Mouse (Mus musculus): ENCODE results near the gene Icam4. TPM values are rescaled to one million over a fixed set of nuclear protein-coding genes. Genes with fewer than 3 reads are reported as not detected.

Gene Icam4
- polyA plus RNA-seq, 1 experiment from 2014 or later = 1.0 TPM

DNA sequence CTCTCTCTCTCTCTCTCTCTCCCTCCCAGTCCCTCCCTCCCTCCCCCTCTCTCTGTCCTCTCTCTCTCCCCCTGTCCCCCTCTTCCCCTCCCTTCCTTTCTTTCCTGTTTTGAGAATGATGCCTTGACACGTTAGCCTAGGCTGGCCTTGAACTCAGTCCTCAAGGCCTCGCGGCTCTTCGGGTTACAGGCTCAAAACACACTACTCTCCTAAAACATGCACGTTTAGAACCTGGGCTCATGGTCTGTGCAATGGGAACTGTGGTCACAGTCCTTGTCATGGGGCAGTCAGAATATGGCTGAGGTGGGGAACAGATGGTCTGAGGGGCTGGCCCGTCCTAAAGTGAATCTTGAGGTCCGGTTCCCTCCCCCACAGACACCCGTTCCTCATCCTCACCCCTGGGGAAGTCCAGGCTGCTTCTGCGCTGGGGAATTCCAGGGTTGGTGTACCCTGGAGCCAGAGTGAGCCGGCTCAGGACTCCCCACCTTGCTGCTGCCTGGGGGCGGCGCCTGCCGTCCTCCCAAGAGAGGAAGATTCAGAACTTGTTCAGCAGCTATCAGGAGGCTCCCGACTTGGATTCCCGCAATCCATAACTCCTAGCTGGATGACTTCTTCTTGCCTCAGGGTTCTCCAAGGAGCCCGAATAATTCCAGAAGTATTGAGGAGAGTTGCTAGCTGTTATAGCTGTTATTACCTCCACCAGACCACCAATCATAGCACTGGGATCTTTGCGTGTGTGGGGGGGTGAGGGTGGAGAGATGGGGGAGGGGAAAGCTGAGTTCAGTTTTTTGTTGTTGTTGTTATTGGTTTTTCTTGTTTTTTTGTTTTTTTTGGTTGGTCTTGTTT, 12.6 kb upstream of the Icam4 start:
- ATAC-seq (ENCODE audit: insufficient number of reproducible peaks, insufficient read depth, low FRiP score, low read depth) = no peak
- peak overlapping the region; percentile 59 for H3K4me2 ChIP-seq (replicated peaks; ENCODE audit: low read depth, low read length)
- H3K4me1 ChIP-seq (ENCODE audit: control insufficient read depth, insufficient read depth, low read length) = peaks cover 14% of the 10 kb centered on the region
- H3K36me3 ChIP-seq (ENCODE audit: control insufficient read depth, insufficient read depth, low read length) = no peaks in the 10 kb centered on the region
- peaks cover 15% of the 10 kb centered on the region; the same call in 1 of the 2 replicates for H3K27me3 ChIP-seq (ENCODE audit: control insufficient read depth, insufficient read depth, low read length)
- no peaks in the 10 kb centered on the region for H3K9me3 ChIP-seq (ENCODE audit: control insufficient read depth, low read depth, low read length)
- no peak overlapping the region for H3K9ac ChIP-seq (replicated peaks; ENCODE audit: low read depth, low read length)
- peak overlapping the region; percentile 40 for H3K4me3 ChIP-seq (ENCODE audit: low read depth, low read length)
- WGBS = 4% methylated on average over 17 of the region's 17 CpGs
- no peak overlapping the region for H3K27ac ChIP-seq (ENCODE audit: low read length)

DNA sequence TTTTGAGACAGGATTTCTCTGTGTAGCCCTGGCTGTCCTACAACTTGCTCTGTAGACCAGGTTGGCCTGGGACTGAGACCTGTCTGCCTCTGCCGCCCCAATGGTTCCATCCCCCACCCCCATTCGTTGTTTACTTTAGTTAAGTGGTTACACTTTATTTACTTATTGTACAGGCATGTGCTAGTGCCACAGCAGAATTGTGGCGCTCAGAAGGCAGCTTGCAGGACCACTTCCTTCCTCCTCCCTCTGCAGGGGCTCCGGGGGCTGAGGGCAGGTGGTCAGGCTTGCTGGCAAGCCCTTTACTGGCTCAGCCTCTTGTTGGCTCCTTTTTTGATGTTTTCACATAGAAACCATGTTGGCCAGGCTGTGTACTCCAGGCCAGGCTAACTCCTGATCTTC, 12.0 kb upstream of the Icam4 start:
- H3K4me1 ChIP-seq (ENCODE audit: control insufficient read depth, insufficient read depth, low read length) = peaks cover 14% of the 10 kb centered on the region
- H3K9me3 ChIP-seq (ENCODE audit: control insufficient read depth, low read depth, low read length) = no peaks in the 10 kb centered on the region
- no peak overlapping the region for H3K27ac ChIP-seq (ENCODE audit: low read length)
- H3K27me3 ChIP-seq (ENCODE audit: control insufficient read depth, insufficient read depth, low read length) = peaks cover 15% of the 10 kb centered on the region; the same call in 1 of the 2 replicates
- no peak for ATAC-seq (ENCODE audit: insufficient number of reproducible peaks, insufficient read depth, low FRiP score, low read depth)
- peak overlapping the region; percentile 59; the same call in 1 of the 2 replicates for H3K4me2 ChIP-seq (replicated peaks; ENCODE audit: low read depth, low read length)
- H3K36me3 ChIP-seq (ENCODE audit: control insufficient read depth, insufficient read depth, low read length) = no peaks in the 10 kb centered on the region
- H3K4me3 ChIP-seq (ENCODE audit: low read depth, low read length) = no peak overlapping the region; the same call in 1 of the 2 replicates
- WGBS = 29% methylated on average over 4 of the region's 4 CpGs
- H3K9ac ChIP-seq (replicated peaks; ENCODE audit: low read depth, low read length) = no peak overlapping the region

DNA sequence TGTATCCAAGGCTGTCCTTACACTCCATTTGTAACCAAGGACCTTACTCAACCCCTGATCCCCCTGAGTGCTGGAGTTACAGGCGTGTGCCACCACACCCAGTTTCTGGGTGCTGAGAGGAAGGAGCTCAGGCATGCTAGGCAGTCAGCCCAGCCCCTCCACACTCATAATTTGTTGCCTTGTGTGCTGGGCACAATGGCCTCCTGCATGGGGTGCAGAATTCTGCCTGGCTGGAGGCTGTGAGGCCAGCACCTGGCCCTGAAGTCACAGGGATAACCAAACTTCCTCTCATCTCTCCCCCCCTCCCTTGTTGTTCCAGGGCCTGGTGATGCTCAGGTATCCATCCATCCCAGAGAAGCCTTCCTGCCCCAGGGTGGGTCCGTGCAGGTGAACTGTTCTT, 10.6 kb upstream of the Icam4 start:
- Histone ChIP-seq H3K4me1 (ENCODE audit: control insufficient read depth, insufficient read depth, low read length) (peaks cover 14% of the 10 kb centered on the region), H3K27ac (ENCODE audit: low read length) (no peak overlapping the region), H3K4me3 (ENCODE audit: low read depth, low read length) (no peak overlapping the region), H3K9ac (replicated peaks; ENCODE audit: low read depth, low read length) (no peak overlapping the region), H3K36me3 (ENCODE audit: control insufficient read depth, insufficient read depth, low read length) (no peaks in the 10 kb centered on the region), H3K9me3 (ENCODE audit: control insufficient read depth, low read depth, low read length) (no peaks in the 10 kb centered on the region), H3K27me3 (ENCODE audit: control insufficient read depth, insufficient read depth, low read length) (peaks cover 15% of the 10 kb centered on the region; the same call in 1 of the 2 replicates), H3K4me2 (replicated peaks; ENCODE audit: low read depth, low read length) (no peak overlapping the region)
- no peak for ATAC-seq (ENCODE audit: insufficient number of reproducible peaks, insufficient read depth, low FRiP score, low read depth)
- WGBS = 66% methylated on average over 2 of the region's 2 CpGs

DNA sequence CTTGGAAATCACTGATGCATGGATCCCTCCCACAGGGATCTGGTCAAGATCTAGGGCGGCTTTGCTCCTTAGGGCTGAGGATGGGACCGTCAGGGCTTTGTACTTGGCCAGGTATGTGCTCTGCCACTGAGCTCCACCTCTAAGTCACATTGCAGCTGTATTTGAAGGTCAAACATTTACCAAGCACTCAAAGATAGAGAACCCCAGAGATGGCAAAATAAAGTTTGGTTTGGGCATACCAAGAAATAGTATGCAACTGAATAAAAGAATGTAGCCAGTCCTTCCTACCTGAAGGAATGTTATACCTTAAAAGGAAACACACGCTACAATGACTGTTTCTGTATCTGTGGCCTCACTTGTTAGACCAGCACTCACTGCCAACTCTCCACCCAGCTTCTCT, 7.8 kb upstream of the Icam4 start:
- Histone ChIP-seq H3K4me2 (replicated peaks; ENCODE audit: low read depth, low read length) (no peak overlapping the region), H3K36me3 (ENCODE audit: control insufficient read depth, insufficient read depth, low read length) (no peaks in the 10 kb centered on the region), H3K4me1 (ENCODE audit: control insufficient read depth, insufficient read depth, low read length) (peaks cover 4% of the 10 kb centered on the region; the same call in 1 of the 2 replicates), H3K27me3 (ENCODE audit: control insufficient read depth, insufficient read depth, low read length) (peaks cover 11% of the 10 kb centered on the region; the same call in 1 of the 2 replicates), H3K9me3 (ENCODE audit: control insufficient read depth, low read depth, low read length) (no peaks in the 10 kb centered on the region), H3K4me3 (ENCODE audit: low read depth, low read length) (no peak overlapping the region), H3K27ac (ENCODE audit: low read length) (no peak overlapping the region), H3K9ac (replicated peaks; ENCODE audit: low read depth, low read length) (no peak overlapping the region)
- no peak for ATAC-seq (ENCODE audit: insufficient number of reproducible peaks, insufficient read depth, low FRiP score, low read depth)
- WGBS = 77% methylated on average over 3 of the region's 3 CpGs

DNA sequence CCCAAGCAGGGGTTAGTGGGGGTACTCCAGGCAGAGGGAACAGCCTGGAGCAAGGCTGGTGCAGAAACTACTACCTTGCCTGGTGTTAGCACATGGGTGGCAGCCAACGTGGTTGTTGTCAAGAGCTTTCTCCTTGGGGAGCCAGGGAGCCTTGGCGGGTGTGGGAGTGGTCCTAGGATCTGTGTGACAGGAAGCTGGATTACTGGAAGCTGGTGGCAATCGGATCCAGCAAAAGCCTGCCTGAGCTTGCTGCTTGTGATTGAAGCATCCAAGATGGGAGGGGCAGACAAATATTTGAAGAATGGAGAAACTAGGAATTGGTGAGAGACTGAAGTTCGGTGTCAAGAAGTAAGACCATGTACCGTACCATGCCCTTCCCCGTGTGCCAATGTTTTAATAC, 6.9 kb upstream of the Icam4 start:
- H3K9ac ChIP-seq (replicated peaks; ENCODE audit: low read depth, low read length) = no peak overlapping the region

DNA sequence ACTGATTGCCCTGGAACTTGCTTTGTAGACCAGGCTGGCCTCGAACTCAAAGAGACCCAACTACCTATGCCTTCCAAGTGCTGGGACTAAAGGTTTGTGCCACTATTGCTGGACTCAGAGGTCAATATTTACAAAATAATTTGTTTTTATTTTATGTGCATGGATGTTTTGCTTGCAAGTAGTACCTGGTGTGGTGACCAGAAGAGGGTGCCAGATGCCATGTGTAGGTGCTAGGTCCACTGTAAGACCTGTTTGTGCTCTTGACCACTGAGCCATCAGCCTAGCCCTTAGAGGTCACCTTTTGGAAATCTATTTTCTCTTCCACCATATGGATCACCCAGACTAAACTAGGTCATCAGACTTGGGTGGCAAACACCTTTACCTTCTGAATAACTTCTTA, 6.4 kb upstream of the Icam4 start:
- Histone ChIP-seq H3K9ac (replicated peaks; ENCODE audit: low read depth, low read length) (no peak overlapping the region), H3K36me3 (ENCODE audit: control insufficient read depth, insufficient read depth, low read length) (no peaks in the 10 kb centered on the region), H3K27me3 (ENCODE audit: control insufficient read depth, insufficient read depth, low read length) (no peaks in the 10 kb centered on the region), H3K9me3 (ENCODE audit: control insufficient read depth, low read depth, low read length) (no peaks in the 10 kb centered on the region), H3K4me2 (replicated peaks; ENCODE audit: low read depth, low read length) (no peak overlapping the region), H3K4me3 (ENCODE audit: low read depth, low read length) (no peak overlapping the region), H3K4me1 (ENCODE audit: control insufficient read depth, insufficient read depth, low read length) (no peaks in the 10 kb centered on the region), H3K27ac (ENCODE audit: low read length) (no peak overlapping the region)
- ATAC-seq (ENCODE audit: insufficient number of reproducible peaks, insufficient read depth, low FRiP score, low read depth) = no peak
- 80% methylated on average over 1 of the region's 1 CpGs for WGBS

More for the DNA sequence above, 6.9 kb upstream of the Icam4 start:
- H3K4me1 ChIP-seq (ENCODE audit: control insufficient read depth, insufficient read depth, low read length) = no peaks in the 10 kb centered on the region
- H3K4me3 ChIP-seq (ENCODE audit: low read depth, low read length) = no peak overlapping the region
- H3K9me3 ChIP-seq (ENCODE audit: control insufficient read depth, low read depth, low read length) = no peaks in the 10 kb centered on the region
- H3K27me3 ChIP-seq (ENCODE audit: control insufficient read depth, insufficient read depth, low read length) = peaks cover 3% of the 10 kb centered on the region; the same call in 1 of the 2 replicates
- no peak for ATAC-seq (ENCODE audit: insufficient number of reproducible peaks, insufficient read depth, low FRiP score, low read depth)
- no peaks in the 10 kb centered on the region for H3K36me3 ChIP-seq (ENCODE audit: control insufficient read depth, insufficient read depth, low read length)
- WGBS = 51% methylated on average over 6 of the region's 6 CpGs
- no peak overlapping the region for H3K4me2 ChIP-seq (replicated peaks; ENCODE audit: low read depth, low read length)
- no peak overlapping the region for H3K27ac ChIP-seq (ENCODE audit: low read length)

DNA sequence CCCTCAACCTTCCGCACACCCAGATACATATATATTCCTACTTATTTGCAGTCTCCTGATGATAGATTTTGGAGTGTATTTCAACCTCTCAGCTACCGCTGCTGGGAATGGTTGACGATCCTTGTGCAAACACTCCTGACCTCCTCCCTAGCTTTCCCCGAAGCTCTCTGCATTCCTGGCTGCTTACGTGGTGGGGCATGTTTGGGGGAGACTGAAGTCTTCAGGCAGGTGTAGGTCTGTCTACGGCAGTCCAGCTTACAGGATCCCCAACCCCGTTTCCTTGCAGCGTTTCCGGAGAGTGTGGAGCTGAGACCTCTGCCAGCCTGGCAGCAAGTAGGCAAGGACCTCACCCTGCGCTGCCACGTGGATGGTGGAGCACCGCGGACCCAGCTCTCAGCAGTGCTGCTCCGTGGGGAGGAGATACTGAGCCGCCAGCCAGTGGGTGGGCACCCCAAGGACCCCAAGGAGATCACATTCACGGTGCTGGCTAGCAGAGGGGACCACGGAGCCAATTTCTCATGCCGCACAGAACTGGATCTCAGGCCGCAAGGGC, 3.8 kb upstream of the Icam4 start:
- Histone ChIP-seq H3K27me3 (ENCODE audit: control insufficient read depth, insufficient read depth, low read length) (0 out of 2 replicates have a peak, but pooled peaks cover 6% of the 10 kb centered on the region), H3K9ac (replicated peaks; ENCODE audit: low read depth, low read length) (no peak overlapping the region), H3K9me3 (ENCODE audit: control insufficient read depth, low read depth, low read length) (no peaks in the 10 kb centered on the region), H3K4me2 (replicated peaks; ENCODE audit: low read depth, low read length) (peak overlapping the region; percentile 18; the same call in 1 of the 2 replicates), H3K27ac (ENCODE audit: low read length) (peak overlapping the region; percentile 10), H3K4me1 (ENCODE audit: control insufficient read depth, insufficient read depth, low read length) (peaks cover 11% of the 10 kb centered on the region; the same call in 1 of the 2 replicates), H3K36me3 (ENCODE audit: control insufficient read depth, insufficient read depth, low read length) (no peaks in the 10 kb centered on the region), H3K4me3 (ENCODE audit: low read depth, low read length) (no peak overlapping the region)
- WGBS = 48% methylated on average over 19 of the region's 19 CpGs
- peak; percentile 42 for ATAC-seq (ENCODE audit: insufficient number of reproducible peaks, insufficient read depth, low FRiP score, low read depth)

DNA sequence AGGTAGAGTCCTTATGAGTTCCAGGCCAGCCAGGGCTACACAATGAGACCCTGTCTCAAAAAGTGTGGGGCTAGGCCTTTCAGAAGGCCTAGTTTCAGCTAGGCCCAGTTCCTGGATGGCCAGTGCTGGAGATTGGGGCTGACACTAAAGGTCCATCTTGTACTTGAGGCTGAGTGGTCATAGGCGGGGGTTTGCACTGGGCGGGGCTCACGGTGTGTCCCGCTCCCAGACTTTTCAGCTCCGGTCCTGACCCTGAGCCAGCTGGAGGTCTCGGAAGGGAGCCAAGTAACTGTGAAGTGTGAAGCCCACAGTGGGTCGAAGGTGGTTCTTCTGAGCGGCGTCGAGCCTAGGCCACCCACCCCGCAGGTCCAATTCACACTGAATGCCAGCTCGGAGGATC, 2.3 kb upstream of the Icam4 start:
- Histone ChIP-seq H3K9ac (replicated peaks; ENCODE audit: low read depth, low read length) (no peak overlapping the region), H3K4me2 (replicated peaks; ENCODE audit: low read depth, low read length) (no peak overlapping the region)

More for the DNA sequence above, 2.3 kb upstream of the Icam4 start:
- Histone ChIP-seq H3K27me3 (ENCODE audit: control insufficient read depth, insufficient read depth, low read length) (peaks cover 7% of the 10 kb centered on the region; the same call in 1 of the 2 replicates), H3K9me3 (ENCODE audit: control insufficient read depth, low read depth, low read length) (no peaks in the 10 kb centered on the region), H3K36me3 (ENCODE audit: control insufficient read depth, insufficient read depth, low read length) (no peaks in the 10 kb centered on the region), H3K27ac (ENCODE audit: low read length) (no peak overlapping the region), H3K4me3 (ENCODE audit: low read depth, low read length) (no peak overlapping the region), H3K4me1 (ENCODE audit: control insufficient read depth, insufficient read depth, low read length) (peaks cover 13% of the 10 kb centered on the region)
- WGBS = 70% methylated on average over 12 of the region's 12 CpGs
- ATAC-seq (ENCODE audit: insufficient number of reproducible peaks, insufficient read depth, low FRiP score, low read depth) = no peak

All from stomach, embryonic 14.5 days (tissue).